Mouse (Mus musculus) E14TG2a.4 (cell line): ENCODE data around the gene Galnt7.

Experiments used
- CTCF ChIP-seq: conservative IDR thresholded peaks from 2 replicates; pipeline ENCODE4 v1.5.1; 2014; ENCODE audit warnings: low read length
- NANOG ChIP-seq: IDR thresholded peaks from 2 replicates; pipeline ENCODE4 v1.6.1; 2014; ENCODE audit warnings: borderline replicate concordance, low read length, mixed read lengths
- POU5F1 ChIP-seq: IDR thresholded peaks from 2 replicates; pipeline ENCODE4 v1.6.1; 2014; ENCODE audit warnings: low read length, borderline replicate concordance

DNA sequence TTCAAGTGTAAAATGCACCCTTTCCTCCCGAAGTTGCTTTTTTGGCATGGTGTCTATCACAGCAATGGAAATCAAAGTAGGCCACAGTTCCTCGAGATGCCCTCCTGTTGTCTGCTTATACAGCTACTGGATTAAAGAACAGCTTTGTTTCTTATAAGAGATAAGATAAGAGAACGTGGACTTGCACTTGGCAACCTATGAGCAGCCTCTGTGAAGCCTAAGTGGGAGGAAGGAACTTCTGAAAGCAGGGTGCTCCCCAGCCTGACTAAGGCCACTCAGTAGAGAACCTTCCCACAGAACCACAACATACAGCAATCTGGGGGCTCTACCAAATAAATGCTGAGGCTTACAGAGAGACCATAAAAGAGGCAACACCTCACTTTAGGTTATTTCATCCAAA is 5.3 kb downstream of the Galnt7 start:
- no peak for TF ChIP-seq CTCF
- no peak for TF ChIP-seq POU5F1
- no peak for TF ChIP-seq NANOG
